Mouse (Mus musculus): ENCODE data around the gene Nudt3.

Nudt3 gene

GRCm38 (mm10) chr17:27568228-27568627 is 55.1 kb downstream of the Nudt3 start:
- no peak for DNase-seq (ENCODE audit: low spot score in 2 of 2)

- no peak for DNase-seq (ENCODE audit: low spot score in 2 of 2)
Observed at GRCm38 (mm10) chr17:27565942-27566267, 57.4 kb downstream of the Nudt3 start.

- peak; percentile 84 to 97 for DNase-seq (ENCODE audit: low spot score in 2 of 2)
Observed at GRCm38 (mm10) chr17:27565163-27565941, 57.9 kb downstream of the Nudt3 start, which contains the start of gene AI413582. AI413582 (minus strand) TSS chr17:27565756.

- DNase-seq (ENCODE audit: low spot score in 2 of 2) = no peak
Observed at GRCm38 (mm10) chr17:27564391-27565162, 58.7 kb downstream of the Nudt3 start.

- DNase-seq (ENCODE audit: low spot score in 2 of 2) = no peak
Observed at GRCm38 (mm10) chr17:27563771-27564244, 59.5 kb downstream of the Nudt3 start.

- DNase-seq (ENCODE audit: low spot score in 2 of 2) = peak in 1 of 2 experiments; percentile 78
Observed at GRCm38 (mm10) chr17:27561809-27562526, 61.3 kb downstream of the Nudt3 start.

GRCm38 (mm10) chr17:27560926-27561480 is 62.3 kb downstream of the Nudt3 start:
- DNase-seq (ENCODE audit: low spot score in 2 of 2) = no peak

GRCm38 (mm10) chr17:27559596-27559995 is 63.7 kb downstream of the Nudt3 start:
- no peak for DNase-seq (ENCODE audit: low spot score in 2 of 2)

GRCm38 (mm10) chr17:27558845-27559244 is 64.5 kb downstream of the Nudt3 start:
- no peak for DNase-seq (ENCODE audit: low spot score in 2 of 2)

- DNase-seq (ENCODE audit: low spot score in 2 of 2) = no peak
Observed at GRCm38 (mm10) chr17:27557927-27558661, 65.2 kb downstream of the Nudt3 start.

GRCm38 (mm10) chr17:27557181-27557926 is 65.9 kb downstream of the Nudt3 start:
- no peak for DNase-seq (ENCODE audit: low spot score in 2 of 2)

- DNase-seq (ENCODE audit: low spot score in 2 of 2) = peak in 1 of 2 experiments; percentile 76
Observed at GRCm38 (mm10) chr17:27556315-27557011, 66.8 kb downstream of the Nudt3 start, which contains the start of gene Hmga1. Hmga1 (plus strand) TSS chr17:27556497.

GRCm38 (mm10) chr17:27555512-27556172 is 67.7 kb downstream of the Nudt3 start:
- DNase-seq (ENCODE audit: low spot score in 2 of 2) = no peak

- no peak for DNase-seq (ENCODE audit: low spot score in 2 of 2)
Observed at GRCm38 (mm10) chr17:27555075-27555511, 68.2 kb downstream of the Nudt3 start.

- no peak for DNase-seq (ENCODE audit: low spot score in 2 of 2)
Observed at GRCm38 (mm10) chr17:27554062-27554960, 69.0 kb downstream of the Nudt3 start.

GRCm38 (mm10) chr17:27552215-27553201 is 70.8 kb downstream of the Nudt3 start:
- no peak for DNase-seq (ENCODE audit: low spot score in 2 of 2)
